Mouse (Mus musculus): ENCODE measurements around the gene Mlip.

DNA sequence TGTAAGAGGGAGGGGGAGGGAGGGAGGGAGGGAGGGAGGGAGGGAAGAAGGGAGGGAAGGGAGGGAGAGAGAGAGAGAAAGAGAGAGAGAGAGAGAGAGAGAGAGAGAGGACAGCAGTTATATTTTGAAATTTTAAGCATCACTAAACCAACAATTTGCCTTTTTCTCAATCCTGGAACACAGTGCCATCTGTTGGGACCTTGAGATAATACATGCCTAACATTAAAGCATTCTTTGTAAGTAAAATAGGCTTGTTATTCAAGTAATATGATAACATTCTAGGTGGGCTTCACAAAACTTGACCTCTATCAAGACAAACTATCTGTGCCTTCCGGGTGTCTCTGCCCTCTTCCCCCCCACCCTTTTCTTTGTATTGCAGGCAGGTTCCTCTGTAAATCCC, 34.0 kb upstream of the Mlip start:
- TF ChIP-seq CTCF (IDR thresholded peaks at IDR 0.05; ENCODE audit: low read depth, low read length) = no peak
- TF ChIP-seq POLR2A (IDR thresholded peaks at IDR 0.05; ENCODE audit: insufficient read depth, low read length) = no peak
